Mouse (Mus musculus) heart, adult 2 months (tissue): ENCODE measurements at regions not wholly inside any gene's neighbourhood (a gene's known extent, or its start where the extent isn't known, plus 50 kb on each side); places are given as distances from the start of the nearest gene placed in this dataset.

Source experiments
- DNase-seq, 2 experiments: peaks; one replicate each; pipeline ENCODE4 v3.0.0; 2021
- H3K27ac ChIP-seq: fragments of 200-600 bp; 2 replicates; pipeline ENCODE4 v1.8.1; 2022
- H3K27me3 ChIP-seq: fragments of 200-500 bp; 2 replicates; pipeline ENCODE4 v1.6.1; 2012; ENCODE audit warnings: mild to moderate bottlenecking, low read length, inconsistent platforms, mixed read lengths; ENCODE audit not compliant: control insufficient read depth, insufficient read depth
- H3K36me3 ChIP-seq: fragments of 200-500 bp; 2 replicates; pipeline ENCODE4 v1.6.1; 2012; ENCODE audit warnings: low read length, inconsistent platforms; ENCODE audit not compliant: control insufficient read depth, insufficient read depth
- H3K4me1 ChIP-seq: fragments of 200-500 bp; 2 replicates; pipeline ENCODE4 v1.6.1; 2011; ENCODE audit warnings: low read length; ENCODE audit not compliant: control insufficient read depth, insufficient read depth
- H3K4me3 ChIP-seq: fragments of 200-600 bp; 2 replicates; pipeline ENCODE4 v1.8.1; 2022
- H3K79me2 ChIP-seq: fragments of 200-500 bp; replicated peaks from 2 replicates; pipeline ENCODE4 v1.6.1; 2012; ENCODE audit warnings: mild to moderate bottlenecking, inconsistent platforms, low read length, moderate library complexity, mixed read lengths; ENCODE audit not compliant: control insufficient read depth, insufficient read depth
- H3K9ac ChIP-seq: fragments of 200-500 bp; 2 replicates; pipeline ENCODE4 v1.6.1; 2012; ENCODE audit warnings: low read depth, mild to moderate bottlenecking, control low read depth, inconsistent platforms, low read length, mixed read lengths
- CTCF ChIP-seq: fragments of 200-600 bp; IDR thresholded peaks from 2 replicates; pipeline ENCODE4 v1.8.1; 2022; ENCODE audit warnings: antibody characterized with exemption, mild to moderate bottlenecking, moderate library complexity
- EP300 ChIP-seq: fragments of 200-500 bp; IDR thresholded peaks from 2 replicates; pipeline ENCODE4 v1.6.1; 2011; ENCODE audit warnings: low read depth, low read length, control low read depth; ENCODE audit not compliant: insufficient read depth
- POLR2A ChIP-seq: fragments of 200-500 bp; IDR thresholded peaks from 2 replicates; pipeline ENCODE4 v1.6.1; 2011; ENCODE audit warnings: mild to moderate bottlenecking, low read depth, low read length, control low read depth; ENCODE audit not compliant: insufficient read depth
- WGBS: fragments of 180-500 bp; shearing (Covaris S2); methylation state at CpG from one replicate; pipeline ENCODE4 v1.1.7; 2018; 5-methylcytosine and 5-hydroxymethylcytosine counted together
- intact Hi-C: fragments of 180-260 bp; cut with DNase I; formaldehyde crosslinking; loops from one replicate; pipeline ENCODE4 v1.15.1; 2025

DNA sequence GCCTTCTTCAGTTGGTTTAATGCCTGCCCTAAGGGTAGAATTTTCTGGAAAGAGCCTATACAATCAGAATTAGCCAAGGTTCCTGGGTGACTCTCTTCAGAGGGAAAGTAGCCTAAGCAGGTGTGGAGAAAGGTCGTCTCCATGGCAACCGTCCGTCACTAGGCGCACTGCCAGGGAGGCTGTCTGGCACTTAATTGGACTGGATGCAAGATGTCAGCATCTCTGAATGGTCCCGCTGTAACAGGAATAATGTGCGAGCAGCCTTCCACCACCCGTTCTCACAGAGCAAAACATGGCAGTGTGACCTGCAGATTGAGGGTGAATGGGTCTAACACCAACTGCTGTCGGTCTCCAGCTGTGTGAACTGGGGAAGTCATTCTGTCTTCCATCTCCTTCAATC lies 389.6 kb upstream of the Hnrnpa3 start:
- WGBS: 80% methylated on average over 8 of the region's 8 CpGs
- H3K27me3 ChIP-seq: no peaks in the 10 kb centered on the region
- TF ChIP-seq POLR2A: no peak
- no peak for TF ChIP-seq EP300
- no peak for TF ChIP-seq CTCF

DNA sequence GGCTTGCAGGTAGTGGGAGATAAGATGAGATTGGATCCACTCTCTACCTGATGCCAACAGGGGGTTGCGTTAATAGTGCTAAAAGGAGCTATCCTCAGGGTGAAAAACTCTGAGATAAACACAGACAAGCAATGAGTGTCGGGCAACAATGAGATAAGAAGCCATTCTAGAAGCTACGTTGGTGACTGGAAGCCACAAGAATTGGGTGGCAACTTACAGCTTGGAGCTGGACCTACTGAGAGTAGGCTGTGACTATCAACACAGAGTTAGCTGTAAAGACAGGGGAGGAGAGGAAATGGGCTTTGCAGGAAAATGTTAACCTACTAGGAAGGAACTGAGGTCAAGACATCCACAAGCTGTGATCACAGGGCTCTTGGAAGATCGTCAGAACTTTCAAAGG lies 388.9 kb upstream of the Hnrnpa3 start:
- no peaks in the 10 kb centered on the region for H3K79me2 ChIP-seq
- no peak for DNase-seq
- no peak for TF ChIP-seq EP300
- no peak for TF ChIP-seq POLR2A
- TF ChIP-seq CTCF: no peak
- no peaks in the 10 kb centered on the region for H3K27me3 ChIP-seq
- no peak overlapping the region for H3K4me3 ChIP-seq
- H3K9ac ChIP-seq: no peak overlapping the region
- H3K27ac ChIP-seq: no peak overlapping the region
- no peaks in the 10 kb centered on the region for H3K4me1 ChIP-seq
- WGBS: 37% methylated on average over 4 of the region's 4 CpGs
- H3K36me3 ChIP-seq: no peaks in the 10 kb centered on the region
- intact Hi-C loops: no loop called here

More for the DNA sequence above, 389.6 kb upstream of the Hnrnpa3 start:
- Histone ChIP-seq H3K36me3 (no peaks in the 10 kb centered on the region), H3K9ac (no peak overlapping the region), H3K4me1 (no peaks in the 10 kb centered on the region), H3K27ac (no peak overlapping the region), H3K79me2 (no peaks in the 10 kb centered on the region), H3K4me3 (no peak overlapping the region)
- no peak for DNase-seq
- intact Hi-C loops: no loop called here

DNA sequence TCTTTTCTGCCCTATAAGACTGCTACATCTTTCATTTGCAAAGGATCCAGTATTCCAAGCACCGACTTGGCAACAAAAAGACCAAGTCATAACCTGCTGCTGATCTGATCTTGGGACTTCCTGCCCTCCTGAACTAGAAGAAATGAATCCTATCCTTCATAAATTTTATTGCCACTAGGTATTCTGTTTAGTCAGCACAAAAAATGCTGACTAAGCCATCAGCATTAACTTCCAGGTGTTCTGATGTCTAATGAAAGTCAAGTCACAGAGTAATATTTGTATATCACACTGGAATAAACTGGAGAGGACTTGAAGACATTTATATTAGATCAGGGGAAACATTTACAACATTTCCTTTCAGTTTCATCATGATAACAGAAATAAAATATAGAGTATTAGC lies 371.2 kb upstream of the Hnrnpa3 start:
- intact Hi-C loops: no loop called here
- no peaks in the 10 kb centered on the region for H3K27me3 ChIP-seq
- DNase-seq: no peak
- WGBS: 100% methylated on average over 1 of the region's 1 CpGs
- no peak overlapping the region for H3K4me3 ChIP-seq
- no peaks in the 10 kb centered on the region for H3K79me2 ChIP-seq
- H3K9ac ChIP-seq: no peak overlapping the region
- no peaks in the 10 kb centered on the region for H3K36me3 ChIP-seq
- no peak overlapping the region for H3K27ac ChIP-seq
- H3K4me1 ChIP-seq: no peaks in the 10 kb centered on the region; the same call in 1 of the 2 replicates
- no peak for TF ChIP-seq CTCF
- TF ChIP-seq EP300: no peak
- TF ChIP-seq POLR2A: no peak

DNA sequence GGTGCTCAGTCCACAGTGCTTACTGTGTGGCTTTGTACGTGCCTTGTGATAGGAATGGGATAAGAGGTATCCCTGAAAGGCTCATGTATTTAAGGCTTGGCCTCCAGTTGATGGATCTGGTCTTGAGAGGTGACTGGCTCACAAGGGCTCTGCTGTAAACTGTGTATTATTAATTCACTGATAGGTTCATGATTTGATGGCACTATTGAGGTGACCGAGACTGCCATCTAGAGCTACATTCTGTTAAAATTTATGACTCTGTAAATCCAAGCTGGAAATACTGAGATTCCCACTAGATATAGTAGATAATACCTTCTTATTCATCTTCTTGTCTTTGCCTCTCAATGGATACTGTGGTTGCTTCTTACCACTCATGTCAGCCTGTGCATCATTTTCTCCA lies 367.4 kb upstream of the Hnrnpa3 start:
- H3K27ac ChIP-seq: no peak overlapping the region
- DNase-seq: no peak
- H3K9ac ChIP-seq: no peak overlapping the region
- no peaks in the 10 kb centered on the region for H3K4me1 ChIP-seq
- no peaks in the 10 kb centered on the region for H3K79me2 ChIP-seq
- intact Hi-C loops: no loop called here
- WGBS: 88% methylated on average over 2 of the region's 2 CpGs
- no peak overlapping the region for H3K4me3 ChIP-seq
- no peak for TF ChIP-seq EP300
- TF ChIP-seq CTCF: peak; percentile 20
- H3K27me3 ChIP-seq: no peaks in the 10 kb centered on the region
- no peaks in the 10 kb centered on the region for H3K36me3 ChIP-seq

DNA sequence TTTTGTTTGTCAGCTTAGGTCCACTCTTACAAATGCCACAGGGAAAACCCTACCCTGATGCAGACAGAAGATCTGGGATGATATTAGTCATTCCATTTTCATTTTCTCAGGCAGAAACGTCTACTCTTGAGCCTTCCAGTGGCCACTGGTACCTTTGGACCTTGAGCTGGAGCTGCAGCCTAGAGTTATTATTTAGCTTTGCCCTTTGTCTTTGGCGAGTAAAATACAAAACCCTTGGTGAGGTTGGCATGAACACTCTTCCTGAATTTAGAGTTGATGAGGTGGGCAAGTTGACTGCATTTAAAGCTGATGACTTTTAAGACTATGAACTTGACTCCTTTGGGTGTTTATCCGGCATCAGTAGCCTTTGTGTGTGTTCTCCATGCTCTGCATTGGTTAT lies 352.2 kb upstream of the Hnrnpa3 start:
- Histone ChIP-seq H3K9ac (no peak overlapping the region), H3K27me3 (no peaks in the 10 kb centered on the region), H3K79me2 (no peaks in the 10 kb centered on the region), H3K36me3 (no peaks in the 10 kb centered on the region), H3K27ac (no peak overlapping the region), H3K4me3 (no peak overlapping the region), H3K4me1 (peaks cover 1% of the 10 kb centered on the region; the same call in 1 of the 2 replicates)
- 54% methylated on average over 3 of the region's 3 CpGs for WGBS
- intact Hi-C loops: no loop called here
- no peak for DNase-seq
- TF ChIP-seq CTCF (no peak), POLR2A (no peak), EP300 (no peak)

DNA sequence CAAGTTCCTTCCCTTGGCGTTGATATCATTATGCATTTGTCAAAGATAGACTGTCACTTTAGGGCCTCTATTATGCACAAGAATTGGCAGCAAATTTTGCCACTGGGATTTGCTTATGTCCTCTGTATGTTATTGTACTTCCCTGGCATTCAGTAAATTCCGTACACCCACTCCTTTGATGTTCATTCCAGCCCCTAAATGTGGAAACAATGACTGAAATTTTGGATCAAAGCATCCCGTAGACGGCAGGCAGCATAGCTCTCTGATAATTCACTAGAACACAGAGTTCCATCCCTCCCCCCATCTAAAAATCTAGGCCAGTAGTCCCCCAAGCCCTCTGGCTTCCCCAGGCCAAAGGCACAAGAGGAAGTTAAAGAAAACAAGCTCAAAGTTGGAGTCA lies 347.9 kb upstream of the Hnrnpa3 start:
- Histone ChIP-seq H3K27ac (no peak overlapping the region), H3K36me3 (no peaks in the 10 kb centered on the region), H3K79me2 (no peaks in the 10 kb centered on the region), H3K4me3 (no peak overlapping the region), H3K4me1 (peaks cover 1% of the 10 kb centered on the region), H3K27me3 (peaks cover 2% of the 10 kb centered on the region; the same call in 1 of the 2 replicates), H3K9ac (no peak overlapping the region)
- TF ChIP-seq POLR2A (no peak), CTCF (no peak), EP300 (no peak)
- no peak for DNase-seq
- WGBS: 29% methylated on average over 4 of the region's 4 CpGs
- intact Hi-C loops: loop anchor here (5.0 to 10.0 kb wide), 5 partner anchors 64 to 609 kb away; partner anchors contain the start of gene Hoxd8
